Mouse (Mus musculus): Measurements from ENCODE around the gene Fezf1. TPM values are rescaled to one million over a fixed set of nuclear protein-coding genes. Genes with fewer than 3 reads are reported as not detected.

The Fezf1 gene
- total RNA-seq, 2 experiments from 2014 or later: not detected

GRCm38 (mm10) chr6:23247512-23248312, 450 bp downstream of the Fezf1 start:
- DNase-seq (ENCODE audit: low spot score in 2 of 2): no peak

- no peak for DNase-seq (ENCODE audit: low spot score in 2 of 2)
Measured at GRCm38 (mm10) chr6:23246790-23247511, 1.2 kb downstream of the Fezf1 start.

GRCm38 (mm10) chr6:23246061-23246789, 1.9 kb downstream of the Fezf1 start:
- DNase-seq (ENCODE audit: low spot score in 2 of 2): no peak

- DNase-seq (ENCODE audit: low spot score in 2 of 2): no peak
Measured at GRCm38 (mm10) chr6:23245545-23246011, 2.6 kb downstream of the Fezf1 start.

- DNase-seq (ENCODE audit: low spot score in 2 of 2): no peak
Measured at GRCm38 (mm10) chr6:23245121-23245520, 3.0 kb downstream of the Fezf1 start.

GRCm38 (mm10) chr6:23243821-23244760, 4.1 kb downstream of the Fezf1 start:
- DNase-seq (ENCODE audit: low spot score in 2 of 2): no peak

- DNase-seq (ENCODE audit: low spot score in 2 of 2): no peak
Measured at GRCm38 (mm10) chr6:23211499-23211898, 36.7 kb downstream of the Fezf1 start.

- DNase-seq (ENCODE audit: low spot score in 2 of 2): no peak
Measured at GRCm38 (mm10) chr6:23207791-23208190, 40.4 kb downstream of the Fezf1 start.

GRCm38 (mm10) chr6:23202630-23203029, 45.5 kb downstream of the Fezf1 start:
- DNase-seq (ENCODE audit: low spot score in 2 of 2): no peak

Other genes starting within 250 kb of the Fezf1 start
- gene Aass, start 115.4 kb downstream of the Fezf1 start, total RNA-seq (2021): 1 to 10 TPM; 2.0 to 4.4 TPM